Mouse (Mus musculus) heart, adult 2 months (tissue): ENCODE measurements around the gene Tcte1.
A peak's percentile ranks its signal among the peaks of the same experiment; 100 is the strongest.

ENCODE experiments used
- CTCF ChIP-seq: fragments of 200-600 bp; IDR thresholded peaks from 2 replicates; pipeline ENCODE4 v1.8.1; 2022; ENCODE audit warnings: antibody characterized with exemption, mild to moderate bottlenecking, moderate library complexity
- EP300 ChIP-seq: fragments of 200-500 bp; IDR thresholded peaks from 2 replicates; pipeline ENCODE4 v1.6.1; 2011; ENCODE audit warnings: low read depth, low read length, control low read depth; ENCODE audit not compliant: insufficient read depth
- POLR2A ChIP-seq: fragments of 200-500 bp; IDR thresholded peaks from 2 replicates; pipeline ENCODE4 v1.6.1; 2011; ENCODE audit warnings: mild to moderate bottlenecking, low read depth, low read length, control low read depth; ENCODE audit not compliant: insufficient read depth

GRCm38 (mm10) chr17:45584096-45584896 is 61.1 kb downstream of the Tcte1 start:
- no peak for TF ChIP-seq CTCF
- TF ChIP-seq POLR2A: peak; percentile 46; the same call in 1 of the 2 replicates
- TF ChIP-seq EP300: peak; percentile 97
